Mouse (Mus musculus) G1E (cell line): ENCODE results near the gene Gm38392.

Experiments
- CTCF ChIP-seq: IDR thresholded peaks from 2 replicates; pipeline ENCODE4 v1.5.1; 2012; ENCODE audit warnings: low read depth, low read length, inconsistent platforms, mixed read lengths
- GATA1 ChIP-seq: IDR thresholded peaks from 2 replicates; pipeline ENCODE4 v1.6.1; 2012; ENCODE audit warnings: borderline replicate concordance, low read length, inconsistent platforms, mixed read lengths
- GATA2 ChIP-seq: IDR thresholded peaks from 2 replicates; pipeline ENCODE4 v1.6.1; 2012; ENCODE audit warnings: low read depth, low read length, inconsistent platforms, borderline replicate concordance
- POLR2AphosphoS5 ChIP-seq: IDR thresholded peaks from 2 replicates; pipeline ENCODE4 v1.6.1; 2012; ENCODE audit warnings: low read depth, low read length, inconsistent platforms; ENCODE audit not compliant: insufficient replicate concordance
- TAL1 ChIP-seq: conservative IDR thresholded peaks from 2 replicates; pipeline ENCODE4 v1.6.1; 2012; ENCODE audit warnings: low read depth, low read length, inconsistent platforms, mixed read lengths

DNA sequence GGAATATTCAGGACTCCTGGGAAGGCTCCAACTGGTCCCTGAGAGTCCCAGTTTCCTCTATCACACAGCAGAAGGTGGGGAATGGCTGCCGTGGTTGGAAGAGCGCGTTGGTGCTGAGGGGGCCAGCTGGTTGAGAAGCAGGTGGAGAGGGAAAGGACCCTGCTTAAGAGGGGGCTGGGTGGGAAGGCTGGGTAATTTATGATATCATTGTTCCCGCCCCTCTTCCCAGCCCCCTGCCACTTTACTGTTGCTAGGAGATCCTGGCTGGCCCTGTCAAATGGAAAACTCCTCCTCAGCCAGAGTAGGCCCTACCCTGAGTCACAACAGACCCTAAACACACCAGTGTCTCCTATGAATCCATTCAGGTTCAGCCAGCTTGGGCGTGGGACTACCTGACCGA lies 59.0 kb downstream of the Gm38392 start:
- no peak for TF ChIP-seq CTCF
- TF ChIP-seq TAL1, result no peak
- TF ChIP-seq GATA1, result no peak
- no peak for TF ChIP-seq POLR2AphosphoS5
- TF ChIP-seq GATA2, result no peak
